Mouse (Mus musculus) heart, embryonic 11.5 days (tissue): ENCODE data around the gene Ccdc162. TPM values are rescaled to one million over a fixed set of nuclear protein-coding genes. Genes with fewer than 3 reads are reported as not detected.

ENCODE experiments used
- ATAC-seq: fragments of 200-750 bp; cut with Nextera tagmentation; replicated peaks from 2 replicates; pipeline ENCODE4 v1.8.0; 2017; ENCODE audit warnings: moderate library complexity; ENCODE audit not compliant: insufficient number of reproducible peaks, low FRiP score, low TSS enrichment
- H3K27ac ChIP-seq: fragments of 300-500 bp; sonication (generic); 2 replicates; pipeline ENCODE4 v1.5.1; 2014; ENCODE audit warnings: mild to moderate bottlenecking, low read depth, low read length
- H3K27me3 ChIP-seq: fragments of 300-500 bp; sonication (generic); 2 replicates; pipeline ENCODE4 v1.6.1; 2014; ENCODE audit warnings: mild to moderate bottlenecking, low read length, mixed read lengths; ENCODE audit not compliant: control insufficient read depth, insufficient read depth
- H3K36me3 ChIP-seq: fragments of 300-500 bp; sonication (generic); 2 replicates; pipeline ENCODE4 v1.6.1; 2014; ENCODE audit warnings: mild to moderate bottlenecking, low read length, moderate library complexity, mixed read lengths; ENCODE audit not compliant: control insufficient read depth, insufficient read depth
- H3K4me1 ChIP-seq: fragments of 300-500 bp; sonication (generic); 2 replicates; pipeline ENCODE4 v1.6.1; 2014; ENCODE audit warnings: low read length; ENCODE audit not compliant: control insufficient read depth, insufficient read depth
- H3K4me2 ChIP-seq: fragments of 300-500 bp; sonication (generic); 2 replicates; pipeline ENCODE4 v1.6.1; 2014; ENCODE audit warnings: mild to moderate bottlenecking, moderate library complexity
- H3K4me3 ChIP-seq: fragments of 300-500 bp; sonication (generic); 2 replicates; pipeline ENCODE4 v1.5.1; 2014; ENCODE audit warnings: low read depth, low read length
- H3K9ac ChIP-seq: fragments of 300-500 bp; sonication (generic); 2 replicates; pipeline ENCODE4 v1.6.1; 2014; ENCODE audit warnings: mild to moderate bottlenecking, low read depth, low read length, moderate library complexity
- H3K9me3 ChIP-seq: fragments of 300-500 bp; sonication (generic); replicated peaks from 2 replicates; pipeline ENCODE4 v1.6.1; 2016; ENCODE audit warnings: low read length; ENCODE audit not compliant: control insufficient read depth
- WGBS: fragments of 180-500 bp; shearing (Covaris S2); extraction: QIAGEN DNeasy Blood & Tissue Kit; methylation state at CpG from one replicate; pipeline ENCODE4 v1.1.7; 2014; ENCODE audit not compliant: insufficient replicate concordance; 5-methylcytosine and 5-hydroxymethylcytosine counted together
- polyA plus RNA-seq: library from polyadenylated mRNA; unstranded; fragments of >200 nt; fragmentation: Nextera tagmentation; extraction: Ambion mirVana; gene quantifications from 2 replicates; pipeline ENCODE4 v1.2.1, GENCODE M21; 2014

Gene Ccdc162
- polyA plus RNA-seq = 0.73 and 0.82 TPM in 2 replicates

GRCm38 (mm10) chr10:41716029-41716897, at the start of gene Ccdc162:
Gene Ccdc162, minus strand, starts transcription at chr10:41716634.
- no peak within 1 kb of the TSS; the same call in 1 of the 2 replicates for H3K4me2 ChIP-seq
- no peaks in the 10 kb centered on the region for H3K27me3 ChIP-seq
- no peak within 1 kb of the TSS for H3K27ac ChIP-seq
- no peak within 1 kb of the TSS for H3K9ac ChIP-seq
- no peak within 1 kb of the TSS for H3K4me3 ChIP-seq
- no peaks in the 10 kb centered on the region for H3K9me3 ChIP-seq
- ATAC-seq = no peak
- no peaks in the 10 kb centered on the region for H3K36me3 ChIP-seq
- no peaks in the 10 kb centered on the region for H3K4me1 ChIP-seq
- WGBS = 58% methylated on average over 15 of the region's 15 CpGs

- peaks cover 6% of the 10 kb centered on the region; the same call in 1 of the 2 replicates for H3K4me1 ChIP-seq
- H3K36me3 ChIP-seq = no peaks in the 10 kb centered on the region
- ATAC-seq = no peak
- H3K4me2 ChIP-seq = no peak overlapping the region
- H3K9me3 ChIP-seq = no peaks in the 10 kb centered on the region
- no peak overlapping the region for H3K9ac ChIP-seq
- no peak overlapping the region for H3K27ac ChIP-seq
- no peak overlapping the region for H3K4me3 ChIP-seq
- WGBS = 82% methylated on average over 4 of the region's 4 CpGs
- no peaks in the 10 kb centered on the region for H3K27me3 ChIP-seq
Measured at GRCm38 (mm10) chr10:41765586-41765985, 49.2 kb upstream of the Ccdc162 start.

DNA sequence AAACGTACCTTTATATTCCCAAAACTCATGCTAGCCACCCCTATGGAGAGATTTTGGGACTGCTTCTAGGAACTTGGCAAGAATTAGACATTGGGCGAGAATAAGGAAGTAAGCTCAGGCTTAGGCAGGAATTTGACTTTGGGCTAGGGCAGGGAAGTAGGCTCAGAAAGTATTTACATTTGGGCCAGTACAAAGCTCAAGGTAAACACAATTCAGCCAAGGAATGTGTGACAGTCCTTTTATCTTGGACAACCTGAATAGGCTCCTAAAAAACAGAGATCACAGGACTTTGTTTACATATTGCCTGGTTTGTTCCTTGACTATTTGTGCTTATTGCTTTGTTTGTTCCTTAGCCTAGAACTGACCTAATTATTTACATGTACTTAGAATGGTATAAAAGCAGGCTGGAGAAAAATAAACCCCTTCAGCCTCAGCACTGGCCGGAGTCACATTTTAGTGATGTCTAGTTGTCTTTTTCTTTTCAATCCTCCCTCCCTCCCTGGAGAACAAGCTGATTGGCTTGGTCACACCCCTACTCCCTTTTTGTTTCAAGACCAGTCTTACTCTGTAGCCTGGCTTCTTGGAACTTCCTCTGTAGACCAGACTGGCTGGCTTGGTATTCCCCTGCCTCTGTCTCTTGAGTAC, 47.4 kb upstream of the Ccdc162 start:
- Histone ChIP-seq H3K9me3 (no peaks in the 10 kb centered on the region), H3K4me2 (no peak overlapping the region), H3K4me1 (peaks cover 5% of the 10 kb centered on the region; the same call in 1 of the 2 replicates), H3K27me3 (no peaks in the 10 kb centered on the region), H3K9ac (no peak overlapping the region), H3K27ac (no peak overlapping the region), H3K36me3 (no peaks in the 10 kb centered on the region), H3K4me3 (no peak overlapping the region)
- no peak for ATAC-seq
- WGBS = 80% methylated on average over 3 of the region's 3 CpGs

DNA sequence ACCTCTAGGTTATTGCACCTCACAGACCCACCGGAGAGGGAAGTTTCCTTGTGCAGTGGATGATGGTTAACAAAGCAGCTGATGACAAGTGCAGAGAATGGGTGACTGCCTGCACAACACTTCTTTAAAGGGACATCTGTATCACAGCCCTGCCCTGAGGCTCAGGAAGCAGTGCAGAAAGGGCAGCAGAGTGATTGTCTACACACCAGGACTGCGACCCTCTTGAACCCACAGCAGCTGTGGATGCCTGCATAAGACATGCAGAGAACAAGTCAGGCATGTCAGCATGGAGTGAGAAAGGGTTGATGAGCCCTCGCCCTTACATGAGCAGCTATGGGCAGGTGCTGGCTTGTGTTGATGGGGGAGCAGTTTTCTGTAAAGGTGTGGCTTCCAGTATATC, 44.4 kb upstream of the Ccdc162 start:
- Histone ChIP-seq H3K4me3 (no peak overlapping the region), H3K4me1 (peaks cover 5% of the 10 kb centered on the region; the same call in 1 of the 2 replicates), H3K36me3 (no peaks in the 10 kb centered on the region), H3K4me2 (no peak overlapping the region), H3K9me3 (no peaks in the 10 kb centered on the region), H3K27me3 (no peaks in the 10 kb centered on the region), H3K9ac (no peak overlapping the region), H3K27ac (no peak overlapping the region)
- WGBS = 55% methylated on average over 3 of the region's 3 CpGs
- no peak for ATAC-seq

DNA sequence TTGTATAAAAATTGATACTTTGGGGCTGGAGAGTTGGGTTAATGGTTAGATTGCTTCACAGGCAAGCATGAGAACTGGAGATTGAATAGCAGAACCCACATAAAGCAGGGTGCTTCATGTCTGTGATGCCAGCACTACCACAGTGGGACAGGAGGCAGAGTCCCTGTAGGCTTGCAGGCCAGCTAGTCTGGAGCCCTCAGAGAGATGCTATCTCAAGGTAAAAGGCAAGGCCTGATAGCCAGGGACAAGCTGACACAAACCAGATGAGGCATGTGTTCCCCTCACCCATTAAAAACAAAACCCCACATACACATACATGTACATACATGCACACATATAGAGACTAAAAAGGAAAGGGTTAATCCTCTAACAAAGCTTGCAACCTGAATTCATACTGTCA, 41.6 kb upstream of the Ccdc162 start:
- no peak overlapping the region for H3K4me3 ChIP-seq
- no peak overlapping the region for H3K27ac ChIP-seq
- H3K4me2 ChIP-seq = no peak overlapping the region
- no peak overlapping the region for H3K9ac ChIP-seq
- no peaks in the 10 kb centered on the region for H3K27me3 ChIP-seq
- peaks cover 5% of the 10 kb centered on the region; the same call in 1 of the 2 replicates for H3K4me1 ChIP-seq
- H3K9me3 ChIP-seq = no peaks in the 10 kb centered on the region
- ATAC-seq = no peak
- H3K36me3 ChIP-seq = no peaks in the 10 kb centered on the region

- no peak for ATAC-seq
Measured at GRCm38 (mm10) chr10:41757226-41757625, 40.8 kb upstream of the Ccdc162 start.

GRCm38 (mm10) chr10:41751867-41752480, 35.5 kb upstream of the Ccdc162 start:
- Histone ChIP-seq H3K27me3 (no peaks in the 10 kb centered on the region), H3K4me2 (no peak overlapping the region), H3K4me3 (no peak overlapping the region), H3K36me3 (no peaks in the 10 kb centered on the region), H3K9me3 (no peaks in the 10 kb centered on the region), H3K27ac (no peak overlapping the region), H3K9ac (no peak overlapping the region), H3K4me1 (peaks cover 4% of the 10 kb centered on the region; the same call in 1 of the 2 replicates)
- 63% methylated on average over 14 of the region's 14 CpGs for WGBS
- ATAC-seq = no peak

More at GRCm38 (mm10) chr10:41757226-41757625, 40.8 kb upstream of the Ccdc162 start:
- Histone ChIP-seq H3K4me1 (peaks cover 5% of the 10 kb centered on the region; the same call in 1 of the 2 replicates), H3K27ac (no peak overlapping the region), H3K36me3 (no peaks in the 10 kb centered on the region), H3K4me3 (no peak overlapping the region), H3K9me3 (no peaks in the 10 kb centered on the region), H3K9ac (no peak overlapping the region), H3K4me2 (no peak overlapping the region), H3K27me3 (no peaks in the 10 kb centered on the region)
- 94% methylated on average over 5 of the region's 5 CpGs for WGBS

DNA sequence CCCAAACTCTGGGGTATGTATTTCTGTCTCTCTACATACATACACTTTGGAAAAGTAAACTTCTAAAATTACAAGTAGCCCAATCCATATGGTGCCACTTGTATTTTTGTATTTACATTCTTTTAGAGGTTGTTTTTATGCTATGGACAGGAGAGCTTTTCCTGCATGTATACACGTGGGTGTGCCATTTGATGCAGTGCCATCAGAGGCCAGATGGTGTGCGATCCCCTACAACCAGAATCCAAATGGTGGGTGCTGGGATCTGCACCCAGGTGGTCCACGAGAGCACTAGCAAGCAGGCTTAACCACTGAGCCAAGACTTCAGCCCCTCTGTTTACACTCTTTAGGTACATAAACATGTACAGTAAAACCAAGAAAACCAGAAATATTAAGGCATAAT, 32.9 kb upstream of the Ccdc162 start:
- Histone ChIP-seq H3K4me3 (no peak overlapping the region), H3K27me3 (no peaks in the 10 kb centered on the region), H3K4me1 (peaks cover 4% of the 10 kb centered on the region; the same call in 1 of the 2 replicates), H3K27ac (no peak overlapping the region), H3K4me2 (no peak overlapping the region), H3K9ac (no peak overlapping the region), H3K9me3 (no peaks in the 10 kb centered on the region), H3K36me3 (no peaks in the 10 kb centered on the region)
- 75% methylated on average over 3 of the region's 3 CpGs for WGBS
- ATAC-seq = no peak
